Mouse (Mus musculus) spleen, adult 2 months (tissue): ENCODE measurements around the gene Fzd9.

Experiments used
- CTCF ChIP-seq: fragments of 200-500 bp; IDR thresholded peaks from 2 replicates; pipeline ENCODE4 v1.5.1; 2011; ENCODE audit warnings: mild to moderate bottlenecking, inconsistent platforms; ENCODE audit not compliant: insufficient read depth, insufficient read length, insufficient replicate concordance; ENCODE audit errors: extremely low read depth
- POLR2A ChIP-seq: fragments of 200-500 bp; IDR thresholded peaks from 2 replicates; pipeline ENCODE4 v1.6.1; 2011; ENCODE audit warnings: low read depth, low read length, inconsistent platforms

DNA sequence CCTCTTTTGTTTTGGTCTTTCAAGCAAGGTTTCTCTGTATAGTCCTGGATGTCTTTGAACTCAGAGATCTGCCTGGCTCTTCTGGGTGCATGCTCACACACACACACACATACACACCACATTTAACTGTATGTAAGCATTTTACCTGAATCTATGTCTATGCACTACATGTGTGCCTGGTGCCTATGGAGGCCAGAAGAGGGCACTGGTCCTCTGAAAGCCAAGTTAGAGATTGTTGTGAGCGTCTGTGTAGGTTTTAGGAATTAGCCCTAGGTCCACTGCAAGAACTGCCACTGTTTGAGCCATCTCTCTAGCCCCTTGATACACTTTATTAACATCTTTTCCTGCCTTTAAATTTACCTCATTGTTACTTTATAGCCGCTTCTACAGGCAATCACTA lies 12.2 kb downstream of the Fzd9 start:
- TF ChIP-seq CTCF, result no peak
- no peak for TF ChIP-seq POLR2A
